Mouse (Mus musculus) kidney, embryonic 15.5 days (tissue): ENCODE results near the gene Pcca. TPM values are rescaled to one million over a fixed set of nuclear protein-coding genes. Genes with fewer than 3 reads are reported as not detected.

Experiments
- ATAC-seq: fragments of 200-750 bp; cut with Nextera tagmentation; replicated peaks from 2 replicates; pipeline ENCODE4 v1.8.0; 2017; ENCODE audit warnings: moderate TSS enrichment; ENCODE audit not compliant: low FRiP score
- H3K27ac ChIP-seq: fragments of 300-500 bp; sonication (generic); 2 replicates; pipeline ENCODE4 v1.5.1; 2015; ENCODE audit warnings: mild to moderate bottlenecking, inconsistent platforms
- H3K27me3 ChIP-seq: fragments of 300-500 bp; sonication (generic); 2 replicates; pipeline ENCODE4 v1.6.1; 2015; ENCODE audit warnings: inconsistent platforms
- H3K36me3 ChIP-seq: fragments of 300-500 bp; sonication (generic); 2 replicates; pipeline ENCODE4 v1.6.1; 2015; ENCODE audit warnings: inconsistent platforms
- H3K4me1 ChIP-seq: fragments of 300-500 bp; sonication (generic); 2 replicates; pipeline ENCODE4 v1.6.1; 2015; ENCODE audit warnings: inconsistent platforms
- H3K4me2 ChIP-seq: fragments of 300-500 bp; sonication (generic); 2 replicates; pipeline ENCODE4 v1.6.1; 2015; ENCODE audit warnings: moderate library complexity, mild to moderate bottlenecking, inconsistent platforms
- H3K4me3 ChIP-seq: fragments of 300-500 bp; sonication (generic); replicated peaks from 2 replicates; pipeline ENCODE4 v1.5.1; 2015; ENCODE audit warnings: mild to moderate bottlenecking, inconsistent platforms
- H3K9ac ChIP-seq: fragments of 300-500 bp; sonication (generic); 2 replicates; pipeline ENCODE4 v1.6.1; 2015; ENCODE audit warnings: mild to moderate bottlenecking, inconsistent platforms
- H3K9me3 ChIP-seq: fragments of 300-500 bp; sonication (generic); replicated peaks from 2 replicates; pipeline ENCODE4 v1.6.1; 2016; ENCODE audit warnings: inconsistent platforms
- WGBS: fragments of 180-500 bp; shearing (Covaris S2); methylation state at CpG from one replicate; pipeline ENCODE4 v1.1.7; 2015; ENCODE audit warnings: mixed read lengths; 5-methylcytosine and 5-hydroxymethylcytosine counted together
- polyA plus RNA-seq: library from polyadenylated mRNA; unstranded; fragments of >200 nt; fragmentation: Nextera tagmentation; extraction: Ambion mirVana; gene quantifications from 2 replicates; pipeline ENCODE4 v1.2.1, GENCODE M21; 2015

Gene Pcca
- polyA plus RNA-seq = 23.6 and 23.9 TPM in 2 replicates

GRCm38 (mm10) chr14:122534017-122534924 is at the start of gene Pcca:
Gene Pcca, plus strand, starts transcription at chr14:122534324.
- peak within 1 kb of the TSS; percentile 79 for H3K4me3 ChIP-seq
- H3K36me3 ChIP-seq = no peaks in the 10 kb centered on the region
- H3K27me3 ChIP-seq = no peaks in the 10 kb centered on the region
- peak within 1 kb of the TSS; percentile 82 for H3K4me2 ChIP-seq
- H3K27ac ChIP-seq = peak within 1 kb of the TSS; percentile 46; the same call in 1 of the 2 replicates
- H3K9me3 ChIP-seq = no peaks in the 10 kb centered on the region
- WGBS = 2% methylated on average over 54 of the region's 54 CpGs
- H3K4me1 ChIP-seq = peaks cover 4% of the 10 kb centered on the region; the same call in 1 of the 2 replicates
- H3K9ac ChIP-seq = peak within 1 kb of the TSS; percentile 58
- peak; percentile 100 for ATAC-seq

- Histone ChIP-seq H3K27me3 (peaks cover 93% of the 10 kb centered on the region), H3K4me3 (no peak overlapping the region), H3K9me3 (no peaks in the 10 kb centered on the region), H3K4me2 (no peak overlapping the region), H3K27ac (no peak overlapping the region), H3K4me1 (no peaks in the 10 kb centered on the region), H3K9ac (no peak overlapping the region), H3K36me3 (no peaks in the 10 kb centered on the region)
- no peak for ATAC-seq
- WGBS = 5% methylated on average over 4 of the region's 4 CpGs
These were observed 49.7 kb upstream of the Pcca start for GRCm38 (mm10) chr14:122484458-122484843.

- Histone ChIP-seq H3K4me3 (no peak overlapping the region), H3K9ac (no peak overlapping the region), H3K4me1 (no peaks in the 10 kb centered on the region), H3K27ac (no peak overlapping the region), H3K36me3 (no peaks in the 10 kb centered on the region), H3K27me3 (peaks cover 94% of the 10 kb centered on the region), H3K4me2 (no peak overlapping the region), H3K9me3 (no peaks in the 10 kb centered on the region)
- no peak for ATAC-seq
- under 1% methylated on average over 24 of the region's 24 CpGs for WGBS
These were observed 49.1 kb upstream of the Pcca start for GRCm38 (mm10) chr14:122484844-122485551.

GRCm38 (mm10) chr14:122485635-122486181 is 48.4 kb upstream of the Pcca start:
- Histone ChIP-seq H3K9me3 (no peaks in the 10 kb centered on the region), H3K4me1 (peaks cover 4% of the 10 kb centered on the region), H3K9ac (no peak overlapping the region), H3K4me2 (no peak overlapping the region), H3K36me3 (no peaks in the 10 kb centered on the region), H3K27ac (no peak overlapping the region), H3K27me3 (peaks cover 94% of the 10 kb centered on the region), H3K4me3 (no peak overlapping the region)
- 2% methylated on average over 12 of the region's 12 CpGs for WGBS
- no peak for ATAC-seq

GRCm38 (mm10) chr14:122486611-122487010 is 47.5 kb upstream of the Pcca start:
- 0% methylated on average over 1 of the region's 1 CpGs for whole genome bisulfite sequencing

GRCm38 (mm10) chr14:122487366-122487765 is 46.8 kb upstream of the Pcca start:
- WGBS = 2% methylated on average over 5 of the region's 5 CpGs
- Histone ChIP-seq H3K4me1 (peaks cover 7% of the 10 kb centered on the region), H3K4me3 (no peak overlapping the region), H3K27ac (no peak overlapping the region), H3K36me3 (no peaks in the 10 kb centered on the region), H3K4me2 (no peak overlapping the region), H3K9me3 (no peaks in the 10 kb centered on the region), H3K27me3 (peaks cover 89% of the 10 kb centered on the region), H3K9ac (no peak overlapping the region)
- no peak for ATAC-seq

More at GRCm38 (mm10) chr14:122486611-122487010, 47.5 kb upstream of the Pcca start:
- peaks cover 7% of the 10 kb centered on the region for H3K4me1 ChIP-seq
- no peak overlapping the region for H3K27ac ChIP-seq
- H3K4me2 ChIP-seq = no peak overlapping the region
- no peak overlapping the region for H3K4me3 ChIP-seq
- no peak for ATAC-seq
- H3K27me3 ChIP-seq = peaks cover 94% of the 10 kb centered on the region
- H3K36me3 ChIP-seq = no peaks in the 10 kb centered on the region
- no peak overlapping the region for H3K9ac ChIP-seq
- H3K9me3 ChIP-seq = no peaks in the 10 kb centered on the region

- Histone ChIP-seq H3K4me1 (peaks cover 7% of the 10 kb centered on the region), H3K4me2 (no peak overlapping the region), H3K27me3 (peaks cover 89% of the 10 kb centered on the region), H3K9ac (no peak overlapping the region), H3K27ac (no peak overlapping the region), H3K36me3 (no peaks in the 10 kb centered on the region), H3K9me3 (no peaks in the 10 kb centered on the region), H3K4me3 (no peak overlapping the region)
- no peak for ATAC-seq
- under 1% methylated on average over 5 of the region's 5 CpGs for WGBS
These were observed 45.1 kb upstream of the Pcca start for GRCm38 (mm10) chr14:122489041-122489440.

- Histone ChIP-seq H3K36me3 (no peaks in the 10 kb centered on the region), H3K4me1 (peaks cover 7% of the 10 kb centered on the region), H3K4me3 (no peak overlapping the region), H3K9me3 (no peaks in the 10 kb centered on the region), H3K9ac (no peak overlapping the region), H3K27ac (no peak overlapping the region), H3K27me3 (peaks cover 88% of the 10 kb centered on the region), H3K4me2 (0 out of 2 replicates have a peak overlapping the region, but pooled peaks have one; percentile 51)
- no peak for ATAC-seq
- WGBS = 4% methylated on average over 12 of the region's 12 CpGs
These were observed 44.3 kb upstream of the Pcca start for GRCm38 (mm10) chr14:122489686-122490414.

- WGBS = 1% methylated on average over 51 of the region's 51 CpGs
These were observed 43.4 kb upstream of the Pcca start, which contains the start of gene Gm10837 for GRCm38 (mm10) chr14:122490441-122491328. Gene Gm10837, plus strand, starts transcription at chr14:122490586.

GRCm38 (mm10) chr14:122491521-122491920 is 42.6 kb upstream of the Pcca start:
- peaks cover 7% of the 10 kb centered on the region for H3K4me1 ChIP-seq
- H3K4me2 ChIP-seq = no peak overlapping the region
- no peaks in the 10 kb centered on the region for H3K36me3 ChIP-seq
- H3K9me3 ChIP-seq = no peaks in the 10 kb centered on the region
- H3K9ac ChIP-seq = no peak overlapping the region
- H3K27me3 ChIP-seq = peaks cover 78% of the 10 kb centered on the region
- no peak overlapping the region for H3K27ac ChIP-seq
- no peak overlapping the region for H3K4me3 ChIP-seq
- no peak for ATAC-seq
- WGBS = 69% methylated on average over 6 of the region's 6 CpGs

More at GRCm38 (mm10) chr14:122490441-122491328, 43.4 kb upstream of the Pcca start, which contains the start of gene Gm10837:
- Histone ChIP-seq H3K4me2 (peak within 1 kb of the TSS; percentile 51), H3K36me3 (no peaks in the 10 kb centered on the region), H3K27me3 (peaks cover 87% of the 10 kb centered on the region), H3K9ac (no peak within 1 kb of the TSS), H3K4me1 (peaks cover 7% of the 10 kb centered on the region), H3K4me3 (peak within 1 kb of the TSS; percentile 27), H3K27ac (no peak within 1 kb of the TSS), H3K9me3 (no peaks in the 10 kb centered on the region)
- ATAC-seq = peak; percentile 67
